Mouse (Mus musculus) cerebellum, adult 9-10 months (tissue): ENCODE measurements around the gene Gm49510.
"Not testable (repeated sequence)": the region's sequence is repeated elsewhere in the genome, so short reads cannot be mapped to it uniquely, and the experiment has no call there.

Experiments used
- DNase-seq: peaks from one replicate; pipeline ENCODE4 v3.0.0; 2022

The Gm49510 gene

GRCm38 (mm10) chr15:78878792-78879516, 20.5 kb upstream of the Gm49510 start:
- DNase-seq, result not testable (repeated sequence)

GRCm38 (mm10) chr15:78880432-78880831, 19.0 kb upstream of the Gm49510 start:
- DNase-seq, result no peak

- DNase-seq, result no peak
Measured at GRCm38 (mm10) chr15:78881828-78882227, 17.6 kb upstream of the Gm49510 start.

GRCm38 (mm10) chr15:78889401-78889853, 10.0 kb upstream of the Gm49510 start:
- no peak for DNase-seq

GRCm38 (mm10) chr15:78892440-78892839, 7.0 kb upstream of the Gm49510 start:
- DNase-seq, result no peak

- no peak for DNase-seq
Measured at GRCm38 (mm10) chr15:78894726-78895125, 4.7 kb upstream of the Gm49510 start.

- no peak for DNase-seq
Measured at GRCm38 (mm10) chr15:78895741-78896140, 3.7 kb upstream of the Gm49510 start.

- no peak for DNase-seq
Measured at GRCm38 (mm10) chr15:78896149-78896548, 3.3 kb upstream of the Gm49510 start.

GRCm38 (mm10) chr15:78897488-78897887, 2.0 kb upstream of the Gm49510 start:
- no peak for DNase-seq

GRCm38 (mm10) chr15:78898507-78899001, 913 bp upstream of the Gm49510 start:
- no peak for DNase-seq

GRCm38 (mm10) chr15:78899740-78900584, 495 bp downstream of the Gm49510 start, which contains the start of gene Sh3bp1:
Gene Sh3bp1, plus strand, starts transcription at chr15:78899768.
- peak; percentile 50 for DNase-seq

GRCm38 (mm10) chr15:78900585-78901421, 1.3 kb downstream of the Gm49510 start:
- peak; percentile 33 for DNase-seq

- DNase-seq, result peak; percentile 43
Measured at GRCm38 (mm10) chr15:78901422-78901789, 1.9 kb downstream of the Gm49510 start.

- peak; percentile 86 for DNase-seq
Measured at GRCm38 (mm10) chr15:78903243-78903642, 3.8 kb downstream of the Gm49510 start.

- no peak for DNase-seq
Measured at GRCm38 (mm10) chr15:78908399-78908798, 8.9 kb downstream of the Gm49510 start.

GRCm38 (mm10) chr15:78908982-78909381, 9.5 kb downstream of the Gm49510 start:
- DNase-seq, result peak; percentile 22

GRCm38 (mm10) chr15:78912040-78912439, 12.6 kb downstream of the Gm49510 start:
- DNase-seq, result no peak

- peak; percentile 99 for DNase-seq
Measured at GRCm38 (mm10) chr15:78913632-78914090, 14.2 kb downstream of the Gm49510 start, which contains the start of gene Pdxp. Gene Pdxp, plus strand, starts transcription at chr15:78913919.

GRCm38 (mm10) chr15:78914091-78914822, 14.8 kb downstream of the Gm49510 start:
- DNase-seq, result peak; percentile 81

GRCm38 (mm10) chr15:78914823-78915659, 15.6 kb downstream of the Gm49510 start:
- DNase-seq, result peak; percentile 75

- DNase-seq, result peak; percentile 92
Measured at GRCm38 (mm10) chr15:78915660-78916017, 16.2 kb downstream of the Gm49510 start.
